Mouse (Mus musculus): Measurements from ENCODE around the gene Slc19a1. TPM values are rescaled to one million over a fixed set of nuclear protein-coding genes. Genes with fewer than 3 reads are reported as not detected.

Slc19a1 gene
- polyA plus RNA-seq, 1 experiment from 2014 or later = 8.1 TPM

DNA sequence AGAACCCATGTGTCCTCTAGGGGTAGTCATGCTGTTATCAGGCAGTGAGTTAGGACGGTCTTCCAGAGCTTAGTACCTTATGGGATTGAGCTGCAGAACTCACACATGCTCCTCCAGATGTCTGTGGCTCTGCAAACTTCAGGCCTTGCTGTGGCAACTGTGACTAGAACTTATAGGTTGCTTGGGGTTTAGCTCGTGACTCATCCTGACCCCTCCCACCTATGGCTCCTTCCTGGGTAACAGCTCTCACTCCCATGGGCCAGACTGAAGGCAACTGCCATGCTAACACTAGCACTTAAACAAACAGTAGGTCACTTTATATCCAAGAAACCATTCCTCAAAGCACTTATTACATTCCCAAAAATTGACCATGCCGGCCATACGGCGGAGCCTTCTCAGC is 1.4 kb upstream of the Slc19a1 start:
- H3K4me2 ChIP-seq (replicated peaks; ENCODE audit: low read depth, low read length) = no peak overlapping the region
- H3K9ac ChIP-seq (replicated peaks; ENCODE audit: low read depth) = no peak overlapping the region
- no peaks in the 10 kb centered on the region for H3K36me3 ChIP-seq (ENCODE audit: insufficient read depth, low read length)
- H3K4me1 ChIP-seq (ENCODE audit: insufficient read depth, low read depth, low read length) = peaks cover 9% of the 10 kb centered on the region; the same call in 1 of the 2 replicates
- no peaks in the 10 kb centered on the region for H3K9me3 ChIP-seq (ENCODE audit: low read length)
- 78% methylated on average over 5 of the region's 5 CpGs for WGBS
- no peak for TF ChIP-seq EP300 (IDR thresholded peaks at IDR 0.05)
- TF ChIP-seq CTCF (IDR thresholded peaks at IDR 0.05) = no peak
- H3K4me3 ChIP-seq (ENCODE audit: low read depth, low read length) = no peak overlapping the region
- ATAC-seq (no peak), DNase-seq (ENCODE audit: low spot score) (no peak)
- H3K27me3 ChIP-seq (replicated peaks; ENCODE audit: insufficient read depth, low read length) = no peaks in the 10 kb centered on the region
- no peak overlapping the region for H3K27ac ChIP-seq (ENCODE audit: low read length)

GRCm38 (mm10) chr10:77032591-77033322 is 716 bp downstream of the Slc19a1 start:
- Histone ChIP-seq H3K27ac (ENCODE audit: low read length) (no peak overlapping the region), H3K27me3 (replicated peaks; ENCODE audit: insufficient read depth, low read length) (no peaks in the 10 kb centered on the region), H3K4me1 (ENCODE audit: insufficient read depth, low read depth, low read length) (peaks cover 9% of the 10 kb centered on the region; the same call in 1 of the 2 replicates), H3K9me3 (ENCODE audit: low read length) (no peaks in the 10 kb centered on the region), H3K4me2 (replicated peaks; ENCODE audit: low read depth, low read length) (peak overlapping the region; percentile 88), H3K9ac (replicated peaks; ENCODE audit: low read depth) (peak overlapping the region; percentile 54), H3K36me3 (ENCODE audit: insufficient read depth, low read length) (no peaks in the 10 kb centered on the region), H3K4me3 (ENCODE audit: low read depth, low read length) (peak overlapping the region; percentile 61)
- WGBS = 0% methylated on average over 46 of the region's 49 CpGs
- ATAC-seq (peak; percentile 95), DNase-seq (ENCODE audit: low spot score) (peak; percentile 95)
- TF ChIP-seq EP300 (IDR thresholded peaks at IDR 0.05) (no peak), CTCF (IDR thresholded peaks at IDR 0.05) (peak; percentile 49)

- Histone ChIP-seq H3K27ac (ENCODE audit: low read length) (no peak overlapping the region), H3K9ac (replicated peaks; ENCODE audit: low read depth) (0 out of 2 replicates have a peak overlapping the region, but pooled peaks have one; percentile 36), H3K9me3 (ENCODE audit: low read length) (no peaks in the 10 kb centered on the region), H3K4me2 (replicated peaks; ENCODE audit: low read depth, low read length) (peak overlapping the region; percentile 88), H3K4me1 (ENCODE audit: insufficient read depth, low read depth, low read length) (peaks cover 9% of the 10 kb centered on the region; the same call in 1 of the 2 replicates), H3K27me3 (replicated peaks; ENCODE audit: insufficient read depth, low read length) (no peaks in the 10 kb centered on the region), H3K36me3 (ENCODE audit: insufficient read depth, low read length) (no peaks in the 10 kb centered on the region), H3K4me3 (ENCODE audit: low read depth, low read length) (peak overlapping the region; percentile 61)
- WGBS = under 1% methylated on average over 30 of the region's 30 CpGs
- DNase-seq (ENCODE audit: low spot score) (peak; percentile 57), ATAC-seq (peak; percentile 40)
- TF ChIP-seq CTCF (IDR thresholded peaks at IDR 0.05) (no peak), EP300 (IDR thresholded peaks at IDR 0.05) (no peak)
These were observed 1.4 kb downstream of the Slc19a1 start for GRCm38 (mm10) chr10:77033323-77034025.

DNA sequence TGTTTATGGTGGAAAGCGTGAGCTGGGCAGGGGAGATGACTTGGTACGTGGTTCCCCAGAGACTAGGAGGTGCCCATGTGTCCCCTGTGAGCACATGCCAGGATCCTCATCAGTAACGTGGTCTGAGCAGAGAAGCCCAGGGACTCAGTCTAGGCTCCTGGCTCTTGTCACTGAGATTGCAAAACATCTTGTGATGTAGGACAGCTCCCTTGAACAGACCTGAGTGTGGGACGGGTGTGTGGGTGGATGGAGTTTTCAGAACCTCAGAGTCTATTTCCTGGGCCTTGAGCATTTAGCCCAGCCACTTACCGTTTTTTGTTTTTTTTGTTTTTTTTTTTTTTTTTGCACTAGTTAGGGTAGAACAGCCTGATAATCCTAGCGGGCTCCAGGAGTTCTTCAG is 3.4 kb downstream of the Slc19a1 start:
- H3K4me1 ChIP-seq (ENCODE audit: insufficient read depth, low read depth, low read length) = peaks cover 9% of the 10 kb centered on the region; the same call in 1 of the 2 replicates
- H3K27me3 ChIP-seq (replicated peaks; ENCODE audit: insufficient read depth, low read length) = no peaks in the 10 kb centered on the region
- no peaks in the 10 kb centered on the region for H3K9me3 ChIP-seq (ENCODE audit: low read length)
- no peak overlapping the region for H3K4me2 ChIP-seq (replicated peaks; ENCODE audit: low read depth, low read length)
- ATAC-seq (no peak), DNase-seq (ENCODE audit: low spot score) (no peak)
- H3K36me3 ChIP-seq (ENCODE audit: insufficient read depth, low read length) = no peaks in the 10 kb centered on the region
- H3K4me3 ChIP-seq (ENCODE audit: low read depth, low read length) = no peak overlapping the region
- WGBS = 83% methylated on average over 6 of the region's 6 CpGs
- no peak overlapping the region for H3K27ac ChIP-seq (ENCODE audit: low read length)
- no peak overlapping the region for H3K9ac ChIP-seq (replicated peaks; ENCODE audit: low read depth)
- no peak for TF ChIP-seq CTCF (IDR thresholded peaks at IDR 0.05)
- TF ChIP-seq EP300 (IDR thresholded peaks at IDR 0.05) = no peak

DNA sequence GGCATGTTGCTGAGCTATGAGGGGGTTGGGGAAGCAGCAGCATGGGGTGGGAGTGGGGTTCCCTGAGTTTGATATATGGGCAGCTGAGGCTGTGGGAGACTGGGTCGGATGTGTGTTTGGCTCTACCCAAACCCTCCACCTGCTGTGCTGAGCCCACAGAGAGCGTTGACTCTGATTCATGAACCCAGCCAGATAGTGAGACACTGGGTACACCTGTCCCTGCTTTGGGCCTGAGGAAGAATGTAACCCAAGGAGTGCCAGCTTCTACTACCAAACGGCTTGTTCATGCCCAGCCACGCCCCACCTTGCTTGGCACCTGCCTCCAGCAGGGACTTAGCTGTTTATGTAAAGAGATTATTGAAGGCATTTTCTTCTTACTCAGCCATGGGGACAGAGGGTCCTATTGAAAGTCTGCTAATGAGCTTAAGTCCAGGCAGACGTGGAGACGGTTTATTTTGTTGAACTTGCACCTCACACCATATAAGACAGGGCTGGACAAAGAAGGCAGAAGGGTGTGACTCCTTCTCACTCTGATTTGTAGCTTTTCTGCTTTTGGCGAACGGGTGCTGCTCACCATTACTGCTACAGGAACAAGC is 6.6 kb downstream of the Slc19a1 start:
- Histone ChIP-seq H3K4me2 (replicated peaks; ENCODE audit: low read depth, low read length) (no peak overlapping the region), H3K27ac (ENCODE audit: low read length) (no peak overlapping the region), H3K27me3 (replicated peaks; ENCODE audit: insufficient read depth, low read length) (no peaks in the 10 kb centered on the region), H3K9me3 (ENCODE audit: low read length) (no peaks in the 10 kb centered on the region), H3K4me3 (ENCODE audit: low read depth, low read length) (no peak overlapping the region), H3K36me3 (ENCODE audit: insufficient read depth, low read length) (no peaks in the 10 kb centered on the region; the same call in 1 of the 2 replicates), H3K4me1 (ENCODE audit: insufficient read depth, low read depth, low read length) (peaks cover 4% of the 10 kb centered on the region; the same call in 1 of the 2 replicates), H3K9ac (replicated peaks; ENCODE audit: low read depth) (no peak overlapping the region)
- DNase-seq (ENCODE audit: low spot score) (no peak), ATAC-seq (no peak)
- WGBS = 88% methylated on average over 8 of the region's 8 CpGs
- TF ChIP-seq EP300 (IDR thresholded peaks at IDR 0.05) (no peak), CTCF (IDR thresholded peaks at IDR 0.05) (no peak)

DNA sequence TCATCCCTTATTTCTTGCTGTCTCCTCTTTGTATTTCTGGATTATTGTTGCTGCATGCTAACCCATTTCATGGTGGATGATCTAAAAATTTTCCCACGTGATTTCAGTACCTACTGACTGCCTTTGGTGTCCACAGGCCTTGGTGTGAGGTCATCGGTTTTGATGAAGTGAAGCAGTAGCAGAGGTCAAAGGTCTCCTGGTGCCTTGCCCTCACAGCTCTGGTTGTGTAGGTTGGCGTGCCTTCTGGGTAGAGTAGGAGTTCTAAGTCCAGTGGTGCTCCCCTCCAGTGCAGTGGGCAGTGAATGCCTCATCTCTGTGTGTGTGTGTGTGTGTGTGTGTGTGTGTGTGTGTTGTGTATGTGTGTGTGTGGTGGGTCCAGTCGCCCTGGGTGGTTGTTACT is 16.2 kb downstream of the Slc19a1 start:
- DNase-seq (ENCODE audit: low spot score) (no peak), ATAC-seq (no peak)
- TF ChIP-seq CTCF (IDR thresholded peaks at IDR 0.05) (no peak), EP300 (IDR thresholded peaks at IDR 0.05) (no peak)
- no peaks in the 10 kb centered on the region for H3K4me1 ChIP-seq (ENCODE audit: insufficient read depth, low read depth, low read length)
- no peak overlapping the region for H3K4me3 ChIP-seq (ENCODE audit: low read depth, low read length)
- no peaks in the 10 kb centered on the region for H3K27me3 ChIP-seq (replicated peaks; ENCODE audit: insufficient read depth, low read length)
- no peak overlapping the region for H3K9ac ChIP-seq (replicated peaks; ENCODE audit: low read depth)
- H3K36me3 ChIP-seq (ENCODE audit: insufficient read depth, low read length) = no peaks in the 10 kb centered on the region; the same call in 1 of the 2 replicates
- 69% methylated on average over 4 of the region's 4 CpGs for WGBS
- no peaks in the 10 kb centered on the region for H3K9me3 ChIP-seq (ENCODE audit: low read length)
- H3K4me2 ChIP-seq (replicated peaks; ENCODE audit: low read depth, low read length) = no peak overlapping the region
- no peak overlapping the region for H3K27ac ChIP-seq (ENCODE audit: low read length)

All from lung, postnatal 0 days (tissue).